Mouse (Mus musculus): ENCODE data around the gene Pdpn.

- TF ChIP-seq CTCF (IDR thresholded peaks at IDR 0.05; ENCODE audit: borderline replicate concordance, insufficient read depth, low read length) (no peak), POLR2A (IDR thresholded peaks at IDR 0.05; ENCODE audit: low read depth, low read length) (no peak)
Measured at GRCm38 (mm10) chr4:143288880-143289279, 10.5 kb downstream of the Pdpn start.
